Mouse (Mus musculus) adrenal gland, postnatal 25 days (tissue): Measurements from ENCODE around the gene Hist2h4. TPM values are rescaled to one million over a fixed set of nuclear protein-coding genes. Genes with fewer than 3 reads are reported as not detected.
A peak's percentile ranks its signal among the peaks of the same experiment; 100 is the strongest.
"Not testable (repeated sequence)": the region's sequence is repeated elsewhere in the genome, so short reads cannot be mapped to it uniquely, and the experiment has no call there.

Source experiments
- DNase-seq: peaks from one replicate; pipeline ENCODE4 v3.0.0; 2021; ENCODE audit warnings: mixed read lengths
- total RNA-seq: library from RNA; stranded (reverse); gene quantifications from 2 replicates; pipeline ENCODE4 v1.2.3, GENCODE M21; 2021

The Hist2h4 gene
- total RNA-seq, 1 experiment from 2014 or later = 32.3 TPM

- DNase-seq = not testable (repeated sequence)
These were observed 5.8 kb upstream of the Hist2h4 start for GRCm38 (mm10) chr3:96268776-96269378.

GRCm38 (mm10) chr3:96268051-96268775 is 5.1 kb upstream of the Hist2h4 start, which contains the start of gene Hist2h3b:
Gene Hist2h3b (plus strand): TSS chr3:96268654.
- DNase-seq = peak; percentile 77

- no peak for DNase-seq
These were observed 4.4 kb upstream of the Hist2h4 start for GRCm38 (mm10) chr3:96267541-96267940.

GRCm38 (mm10) chr3:96266132-96266710 is 3.1 kb upstream of the Hist2h4 start:
- DNase-seq = no peak

- DNase-seq = no peak
These were observed 1.4 kb upstream of the Hist2h4 start for GRCm38 (mm10) chr3:96264404-96264949.

- peak; percentile 34 for DNase-seq
These were observed 670 bp upstream of the Hist2h4 start for GRCm38 (mm10) chr3:96263558-96264403.

- peak; percentile 75 for DNase-seq
These were observed 765 bp downstream of the Hist2h4 start for GRCm38 (mm10) chr3:96262216-96262875.

- DNase-seq = no peak
These were observed 1.5 kb downstream of the Hist2h4 start for GRCm38 (mm10) chr3:96261623-96262022.

GRCm38 (mm10) chr3:96260220-96260619 is 2.9 kb downstream of the Hist2h4 start:
- no peak for DNase-seq

- no peak for DNase-seq
These were observed 5.9 kb downstream of the Hist2h4 start for GRCm38 (mm10) chr3:96257190-96257589.

- DNase-seq = no peak
These were observed 7.1 kb downstream of the Hist2h4 start for GRCm38 (mm10) chr3:96255926-96256593.

- no peak for DNase-seq
These were observed 8.3 kb downstream of the Hist2h4 start for GRCm38 (mm10) chr3:96254683-96255355.

- no peak for DNase-seq
These were observed 11.3 kb downstream of the Hist2h4 start for GRCm38 (mm10) chr3:96251787-96252186.

- DNase-seq = no peak
These were observed 12.2 kb downstream of the Hist2h4 start for GRCm38 (mm10) chr3:96250890-96251289.

GRCm38 (mm10) chr3:96249034-96249345 is 14.1 kb downstream of the Hist2h4 start:
- no peak for DNase-seq

GRCm38 (mm10) chr3:96248141-96249033 is 14.7 kb downstream of the Hist2h4 start:
- DNase-seq = no peak

- DNase-seq = no peak
These were observed 15.6 kb downstream of the Hist2h4 start for GRCm38 (mm10) chr3:96247356-96248140.

GRCm38 (mm10) chr3:96246427-96246856 is 16.7 kb downstream of the Hist2h4 start, which contains the start of gene Hist2h3c1:
Gene Hist2h3c1 (plus strand): TSS chr3:96246685.
- DNase-seq = not testable (repeated sequence)
